Mouse (Mus musculus) cerebellum, adult (tissue): ENCODE measurements around the gene Rtn4r.
"Not testable (repeated sequence)": the region's sequence is repeated elsewhere in the genome, so short reads cannot be mapped to it uniquely, and the experiment has no call there.

Source experiments
- ATAC-seq: cut with Nextera tagmentation; 2 replicates; pipeline ENCODE4 v1.9.2; 2017; ENCODE audit warnings: mild to moderate bottlenecking, moderate library complexity, mixed read lengths; ENCODE audit not compliant: insufficient number of reproducible peaks, low FRiP score, low TSS enrichment

Rtn4r gene

GRCm38 (mm10) chr16:18185715-18186449 is 58.4 kb downstream of the Rtn4r start:
- no peak for ATAC-seq

GRCm38 (mm10) chr16:18186798-18187197 is 59.4 kb downstream of the Rtn4r start:
- ATAC-seq: no peak

- ATAC-seq: no peak
These were observed 59.8 kb downstream of the Rtn4r start for GRCm38 (mm10) chr16:18187221-18187620.

GRCm38 (mm10) chr16:18191006-18191405 is 63.6 kb downstream of the Rtn4r start:
- no peak for ATAC-seq

- no peak for ATAC-seq
These were observed 67.0 kb downstream of the Rtn4r start for GRCm38 (mm10) chr16:18194208-18194985.

GRCm38 (mm10) chr16:18195068-18195467 is 67.6 kb downstream of the Rtn4r start:
- no peak for ATAC-seq

GRCm38 (mm10) chr16:18195561-18195960 is 68.1 kb downstream of the Rtn4r start:
- ATAC-seq: not testable (repeated sequence)

GRCm38 (mm10) chr16:18197881-18198280 is 70.4 kb downstream of the Rtn4r start:
- ATAC-seq: no peak

GRCm38 (mm10) chr16:18198365-18199098 is 71.1 kb downstream of the Rtn4r start:
- ATAC-seq: no peak

- ATAC-seq: no peak
These were observed 72.6 kb downstream of the Rtn4r start for GRCm38 (mm10) chr16:18200062-18200461.

GRCm38 (mm10) chr16:18201620-18202019 is 74.2 kb downstream of the Rtn4r start:
- no peak for ATAC-seq
